Mouse (Mus musculus) neural tube, embryonic 11.5 days (tissue): Measurements from ENCODE around the gene Zyx. TPM values are rescaled to one million over a fixed set of nuclear protein-coding genes. Genes with fewer than 3 reads are reported as not detected.

Experiments
- ATAC-seq: fragments of 200-750 bp; cut with Nextera tagmentation; 2 replicates; pipeline ENCODE4 v1.8.0; 2017; ENCODE audit warnings: moderate number of reproducible peaks, mild to moderate bottlenecking, moderate TSS enrichment, moderate library complexity; ENCODE audit not compliant: insufficient read depth, low FRiP score, low TSS enrichment
- DNase-seq: peaks from one replicate; pipeline ENCODE4 v3.0.0-alpha.2; 2015; ENCODE audit warnings: low spot score
- H3K27ac ChIP-seq: fragments of 300-500 bp; sonication (generic); 2 replicates; pipeline ENCODE4 v1.5.1; 2014; ENCODE audit warnings: low read depth, mild to moderate bottlenecking, low read length
- H3K27me3 ChIP-seq: fragments of 300-500 bp; sonication (generic); 2 replicates; pipeline ENCODE4 v1.6.1; 2014; ENCODE audit warnings: mild to moderate bottlenecking, low read length, mixed read lengths; ENCODE audit not compliant: control insufficient read depth, insufficient read depth
- H3K36me3 ChIP-seq: fragments of 300-500 bp; sonication (generic); 2 replicates; pipeline ENCODE4 v1.6.1; 2014; ENCODE audit warnings: mild to moderate bottlenecking, low read length, moderate library complexity, mixed read lengths; ENCODE audit not compliant: control insufficient read depth, insufficient read depth
- H3K4me1 ChIP-seq: fragments of 300-500 bp; sonication (generic); 2 replicates; pipeline ENCODE4 v1.6.1; 2014; ENCODE audit warnings: low read length, mixed read lengths; ENCODE audit not compliant: control insufficient read depth, insufficient read depth
- H3K4me2 ChIP-seq: fragments of 300-500 bp; sonication (generic); 2 replicates; pipeline ENCODE4 v1.6.1; 2014; ENCODE audit warnings: low read depth, mild to moderate bottlenecking, moderate library complexity
- H3K4me3 ChIP-seq: fragments of 300-500 bp; sonication (generic); 2 replicates; pipeline ENCODE4 v1.5.1; 2014; ENCODE audit warnings: low read depth, low read length
- H3K9ac ChIP-seq: fragments of 300-500 bp; sonication (generic); 2 replicates; pipeline ENCODE4 v1.6.1; 2014; ENCODE audit warnings: mild to moderate bottlenecking, low read length
- H3K9me3 ChIP-seq: fragments of 300-500 bp; sonication (generic); 2 replicates; pipeline ENCODE4 v1.6.1; 2016; ENCODE audit warnings: low read length; ENCODE audit not compliant: control insufficient read depth
- WGBS: fragments of 180-500 bp; shearing (Covaris S2); extraction: QIAGEN DNeasy Blood & Tissue Kit; methylation state at CpG from one replicate; pipeline ENCODE4 v1.1.7; 2014; 5-methylcytosine and 5-hydroxymethylcytosine counted together
- polyA plus RNA-seq: library from polyadenylated mRNA; unstranded; fragments of >200 nt; fragmentation: Nextera tagmentation; extraction: Ambion mirVana; gene quantifications from 2 replicates; pipeline ENCODE4 v1.2.1, GENCODE M21; 2014

The Zyx gene
- polyA plus RNA-seq, 1 experiment from 2014 or later = 86.3 TPM

DNA sequence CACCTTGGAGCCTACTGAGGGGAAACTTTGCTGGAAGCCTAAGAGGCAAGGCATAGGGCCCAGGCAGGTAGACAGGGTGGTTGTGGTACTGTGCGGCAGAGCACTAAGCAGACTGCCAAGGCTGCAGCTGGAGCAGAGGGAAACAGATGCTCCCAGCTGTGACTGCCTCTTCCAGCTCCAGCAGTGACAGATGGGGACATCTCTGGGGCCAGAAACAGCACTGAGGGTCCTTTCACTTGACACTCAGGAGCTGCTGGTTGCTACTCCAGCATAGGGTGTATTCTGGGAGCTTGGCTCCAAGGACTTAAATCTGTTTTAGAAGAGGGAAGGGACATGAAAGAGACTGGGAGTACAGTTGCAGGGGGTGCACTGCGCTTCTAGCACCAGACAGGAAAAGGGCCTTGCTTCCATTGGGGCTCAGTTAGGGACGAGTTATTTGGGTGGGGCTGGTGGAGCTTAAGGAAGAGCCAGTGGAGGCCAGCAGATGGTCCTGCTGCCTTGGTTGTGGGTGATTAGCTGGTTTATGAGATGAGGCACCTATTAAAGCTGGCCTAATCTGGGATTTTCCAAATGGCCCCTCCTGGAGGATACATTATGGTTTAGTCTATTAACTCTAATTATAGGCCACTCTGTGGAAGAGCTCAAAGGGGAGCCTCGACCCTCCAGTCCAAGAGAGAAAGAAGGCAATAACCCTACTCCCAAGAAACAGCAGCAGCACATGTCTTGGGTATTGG lies 21.4 kb downstream of the Zyx start:
- no peak overlapping the region for H3K27ac ChIP-seq
- ATAC-seq = no peak
- H3K9ac ChIP-seq = no peak overlapping the region
- WGBS = 28% methylated on average over 4 of the region's 4 CpGs
- H3K4me1 ChIP-seq = peaks cover 5% of the 10 kb centered on the region; the same call in 1 of the 2 replicates
- no peaks in the 10 kb centered on the region for H3K36me3 ChIP-seq
- H3K4me3 ChIP-seq = no peak overlapping the region
- no peak for DNase-seq
- H3K4me2 ChIP-seq = no peak overlapping the region
- no peaks in the 10 kb centered on the region for H3K9me3 ChIP-seq
- H3K27me3 ChIP-seq = no peaks in the 10 kb centered on the region

DNA sequence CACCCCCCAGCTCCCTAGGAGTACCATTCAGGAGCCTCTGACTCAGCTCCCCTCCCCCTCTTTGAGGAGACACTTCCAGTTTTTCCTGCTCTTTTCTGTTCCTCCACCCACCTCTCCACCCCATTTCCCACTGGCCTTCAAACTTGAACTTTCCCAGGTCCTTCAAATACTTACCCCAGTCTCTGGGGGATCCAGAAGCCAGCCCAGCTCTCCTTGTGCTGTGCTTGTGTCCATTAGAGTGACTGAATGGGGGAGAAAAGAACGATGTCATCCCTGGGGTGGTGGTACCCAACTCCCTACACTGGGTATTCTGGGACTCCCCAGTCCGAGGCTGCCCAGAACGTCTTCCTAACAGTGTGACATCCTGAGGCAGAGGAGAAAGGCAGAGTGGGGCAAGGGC lies 22.6 kb downstream of the Zyx start:
- H3K27me3 ChIP-seq = no peaks in the 10 kb centered on the region
- no peak for ATAC-seq
- no peak overlapping the region for H3K4me3 ChIP-seq
- H3K36me3 ChIP-seq = no peaks in the 10 kb centered on the region
- no peak for DNase-seq
- H3K4me2 ChIP-seq = no peak overlapping the region
- no peak overlapping the region for H3K9ac ChIP-seq
- H3K9me3 ChIP-seq = no peaks in the 10 kb centered on the region
- WGBS = 6% methylated on average over 3 of the region's 3 CpGs
- peaks cover 5% of the 10 kb centered on the region; the same call in 1 of the 2 replicates for H3K4me1 ChIP-seq
- no peak overlapping the region for H3K27ac ChIP-seq

DNA sequence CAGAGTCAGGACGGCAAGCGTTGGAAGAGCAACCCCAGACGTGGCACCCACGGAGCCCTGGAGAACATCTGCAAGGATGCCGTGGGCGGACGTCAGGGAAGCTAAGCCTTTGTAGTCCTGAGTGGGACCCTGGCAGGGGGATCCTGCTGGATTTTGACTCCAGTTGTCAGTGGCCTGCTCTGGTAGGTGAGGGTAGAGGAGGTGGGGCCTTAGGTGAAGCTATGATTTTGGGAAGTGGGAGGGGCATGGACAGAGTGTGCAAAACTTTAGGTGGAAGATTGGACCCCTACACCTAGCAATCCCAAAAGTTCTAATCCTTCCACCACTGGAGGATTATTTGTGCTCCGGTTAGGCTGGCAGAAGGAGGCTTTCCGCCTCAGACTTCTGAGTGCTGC lies 23.0 kb downstream of the Zyx start:
- Histone ChIP-seq H3K4me1 (peaks cover 5% of the 10 kb centered on the region; the same call in 1 of the 2 replicates), H3K36me3 (no peaks in the 10 kb centered on the region), H3K9me3 (no peaks in the 10 kb centered on the region), H3K4me2 (peak overlapping the region; percentile 93), H3K4me3 (no peak overlapping the region; the same call in 1 of the 2 replicates), H3K27me3 (no peaks in the 10 kb centered on the region), H3K9ac (no peak overlapping the region), H3K27ac (no peak overlapping the region)
- no peak for DNase-seq
- no peak; the same call in 1 of the 2 replicates for ATAC-seq
- 14% methylated on average over 9 of the region's 9 CpGs for whole genome bisulfite sequencing

DNA sequence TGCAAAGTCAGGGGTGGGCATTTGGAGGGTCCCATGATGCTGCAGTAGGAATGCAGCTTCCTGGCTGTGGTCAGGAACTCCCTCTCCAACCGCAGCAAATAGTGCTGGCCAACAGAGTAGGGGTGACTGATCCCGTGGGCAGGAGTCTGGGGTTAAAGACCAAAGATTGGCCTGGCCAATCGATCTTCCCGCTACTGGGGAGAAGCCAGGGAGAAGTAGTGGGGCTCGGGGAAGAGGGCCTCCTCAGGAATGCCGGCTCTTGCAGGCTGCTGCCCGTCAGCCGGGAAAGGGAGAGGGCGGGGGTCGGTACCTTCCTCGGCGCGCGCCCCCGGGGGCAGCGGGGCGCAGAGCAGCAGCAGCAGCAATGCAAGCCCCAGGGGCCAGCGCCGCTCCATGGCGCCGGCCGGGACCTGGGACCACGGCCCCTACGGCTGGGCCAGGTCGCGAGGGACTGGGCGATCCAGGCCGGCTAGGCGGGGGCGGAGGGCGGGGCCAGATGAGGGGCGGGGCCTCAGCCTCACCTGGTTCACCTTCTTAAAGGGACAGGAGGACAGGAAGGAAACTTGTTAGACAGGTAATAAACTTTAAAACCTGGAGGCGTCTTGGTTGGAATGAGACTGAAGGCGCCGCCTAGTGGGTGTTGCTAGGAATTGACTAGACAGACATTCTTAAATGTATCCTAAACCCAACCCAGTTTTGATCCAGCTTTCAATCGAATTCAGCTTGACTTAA lies 23.6 kb downstream of the Zyx start, which contains the start of gene Epha1:
Gene Epha1, minus strand, starts transcription at position 453 of the 732 bp plus-strand sequence.
- DNase-seq (peak; percentile 56), ATAC-seq (peak; percentile 72)
- Histone ChIP-seq H3K27ac (no peak within 1 kb of the TSS), H3K9ac (peak within 1 kb of the TSS; percentile 47), H3K36me3 (no peaks in the 10 kb centered on the region), H3K9me3 (no peaks in the 10 kb centered on the region), H3K27me3 (no peaks in the 10 kb centered on the region), H3K4me3 (peak within 1 kb of the TSS; percentile 45), H3K4me2 (peak within 1 kb of the TSS; percentile 93), H3K4me1 (peaks cover 5% of the 10 kb centered on the region; the same call in 1 of the 2 replicates)
- WGBS = under 1% methylated on average over 35 of the region's 36 CpGs

DNA sequence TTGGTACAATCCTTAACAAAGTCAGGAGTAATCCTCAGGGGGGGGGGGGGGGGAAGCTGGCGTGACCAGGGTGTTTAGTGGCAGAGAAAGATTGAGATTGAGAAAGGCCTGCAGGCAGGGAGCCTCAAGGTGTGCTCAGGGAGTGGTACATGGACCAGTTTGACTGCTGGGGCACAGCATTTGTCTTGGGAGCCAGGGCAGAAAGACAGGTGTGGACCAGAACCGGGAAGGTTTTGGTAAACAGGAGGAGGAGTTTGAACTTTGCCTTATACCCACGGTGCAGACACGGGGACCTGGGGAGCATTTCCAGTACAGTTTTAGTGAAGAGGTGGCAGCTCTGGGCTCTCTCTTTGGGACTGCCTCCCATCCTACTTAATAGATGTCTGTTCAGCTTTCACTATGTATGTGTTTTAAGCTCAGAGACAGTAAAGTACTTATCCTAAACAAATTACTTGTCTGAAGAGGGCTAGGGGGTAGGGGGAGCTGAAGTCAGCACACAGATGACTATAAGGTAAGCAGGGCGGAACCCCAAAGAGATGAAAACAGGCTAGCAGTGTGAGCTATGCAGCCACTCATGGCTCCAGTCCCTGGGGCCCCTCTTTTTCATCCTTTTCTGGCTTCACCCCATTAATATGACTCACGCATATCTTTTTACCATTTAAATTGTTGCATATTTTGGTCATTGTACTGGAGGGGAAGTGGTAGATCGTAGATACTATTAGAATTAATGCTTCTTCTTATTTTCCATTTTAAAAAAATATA lies 24.4 kb downstream of the Zyx start:
- 44% methylated on average over 7 of the region's 7 CpGs for WGBS
- Histone ChIP-seq H3K9ac (no peak overlapping the region), H3K4me2 (peak overlapping the region; percentile 93), H3K4me3 (peak overlapping the region; percentile 45; the same call in 1 of the 2 replicates), H3K27ac (no peak overlapping the region), H3K27me3 (no peaks in the 10 kb centered on the region), H3K4me1 (peaks cover 5% of the 10 kb centered on the region; the same call in 1 of the 2 replicates), H3K36me3 (no peaks in the 10 kb centered on the region), H3K9me3 (no peaks in the 10 kb centered on the region)
- ATAC-seq (no peak; the same call in 1 of the 2 replicates), DNase-seq (no peak)

DNA sequence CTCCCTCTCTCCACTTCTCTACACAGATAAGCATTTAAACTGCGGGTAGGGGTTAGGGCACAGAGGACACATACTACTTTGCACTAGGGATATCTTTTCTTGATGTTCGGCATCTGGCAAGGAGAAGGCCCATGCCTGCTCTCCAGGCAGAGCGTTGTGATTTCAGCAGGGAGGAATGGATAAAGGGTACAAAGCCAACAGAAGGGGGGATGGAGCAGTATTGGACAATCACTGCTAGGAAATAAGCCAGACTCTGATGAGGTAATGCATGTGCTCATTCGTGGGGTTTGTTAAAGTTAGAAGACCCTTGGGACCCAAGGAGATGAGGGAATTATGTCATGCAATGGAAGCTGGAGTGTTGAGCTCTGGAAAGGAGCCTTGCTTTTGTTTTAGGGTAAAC lies 25.3 kb downstream of the Zyx start:
- Histone ChIP-seq H3K4me3 (no peak overlapping the region), H3K9me3 (no peaks in the 10 kb centered on the region), H3K27ac (no peak overlapping the region), H3K27me3 (no peaks in the 10 kb centered on the region), H3K36me3 (no peaks in the 10 kb centered on the region), H3K4me2 (no peak overlapping the region), H3K9ac (no peak overlapping the region), H3K4me1 (peaks cover 5% of the 10 kb centered on the region; the same call in 1 of the 2 replicates)
- DNase-seq = no peak
- 82% methylated on average over 4 of the region's 4 CpGs for WGBS
- no peak for ATAC-seq

DNA sequence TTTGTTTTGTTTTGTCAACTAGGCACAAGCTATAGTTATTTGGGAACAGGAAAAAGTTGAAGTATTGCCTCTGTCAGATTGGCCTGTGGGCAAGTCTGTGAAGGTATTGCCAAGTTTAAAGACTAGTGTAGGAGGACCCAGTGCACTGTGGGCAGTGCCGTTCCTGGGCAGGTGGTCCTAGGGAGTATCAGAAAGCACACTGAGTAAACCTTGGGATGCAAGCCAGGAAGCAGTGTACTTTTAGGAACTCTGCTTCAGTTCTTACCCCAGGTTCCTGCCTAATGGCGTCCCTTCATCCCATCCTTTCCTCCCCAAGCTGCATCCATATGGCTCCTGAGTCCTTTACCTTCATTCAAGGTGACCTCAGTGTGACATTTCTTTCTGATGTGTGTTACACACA lies 25.7 kb downstream of the Zyx start:
- 85% methylated on average over 2 of the region's 2 CpGs for WGBS

DNA sequence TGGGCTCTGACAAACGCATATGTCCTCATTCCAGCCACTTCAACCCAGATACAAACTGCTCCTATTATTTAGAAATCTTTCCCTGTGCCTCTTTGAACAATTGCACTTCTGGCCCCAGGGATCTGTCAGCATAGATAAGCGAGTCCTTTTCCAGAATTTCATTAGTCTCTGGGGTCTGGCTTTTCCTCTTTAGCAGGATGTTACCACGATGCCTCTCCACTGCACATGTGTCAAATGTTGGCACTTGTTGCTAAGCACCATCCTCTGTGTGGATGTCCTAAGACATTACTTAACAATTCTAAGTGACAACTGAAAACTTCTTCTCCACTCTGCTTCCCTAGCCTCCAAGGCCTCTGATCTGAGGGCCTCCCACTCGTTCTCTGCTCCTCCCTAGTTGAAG lies 26.6 kb downstream of the Zyx start:
- H3K4me2 ChIP-seq = no peak overlapping the region
- H3K27ac ChIP-seq = no peak overlapping the region
- 48% methylated on average over 4 of the region's 4 CpGs for WGBS
- H3K36me3 ChIP-seq = no peaks in the 10 kb centered on the region
- no peaks in the 10 kb centered on the region for H3K27me3 ChIP-seq
- no peak overlapping the region for H3K4me3 ChIP-seq
- ATAC-seq (no peak), DNase-seq (no peak)
- H3K9ac ChIP-seq = no peak overlapping the region
- peaks cover 2% of the 10 kb centered on the region; the same call in 1 of the 2 replicates for H3K4me1 ChIP-seq
- H3K9me3 ChIP-seq = no peaks in the 10 kb centered on the region

More for the DNA sequence above, 25.7 kb downstream of the Zyx start:
- ATAC-seq (no peak), DNase-seq (no peak)
- no peaks in the 10 kb centered on the region for H3K9me3 ChIP-seq
- no peaks in the 10 kb centered on the region for H3K36me3 ChIP-seq
- no peak overlapping the region for H3K27ac ChIP-seq
- H3K4me1 ChIP-seq = peaks cover 2% of the 10 kb centered on the region; the same call in 1 of the 2 replicates
- H3K27me3 ChIP-seq = no peaks in the 10 kb centered on the region
- no peak overlapping the region for H3K9ac ChIP-seq
- H3K4me2 ChIP-seq = no peak overlapping the region
- no peak overlapping the region for H3K4me3 ChIP-seq
